Mouse (Mus musculus) neural tube, embryonic 13.5 days (tissue): ENCODE results near the gene Xbp1. TPM values are rescaled to one million over a fixed set of nuclear protein-coding genes. Genes with fewer than 3 reads are reported as not detected.

Experiments used
- ATAC-seq: fragments of 200-750 bp; cut with Nextera tagmentation; 2 replicates; pipeline ENCODE4 v1.8.0; 2017; ENCODE audit warnings: low read depth, mild to moderate bottlenecking, moderate TSS enrichment, moderate library complexity
- H3K27ac ChIP-seq: fragments of 300-500 bp; sonication (generic); replicated peaks from 2 replicates; pipeline ENCODE4 v1.5.1; 2015; ENCODE audit warnings: moderate library complexity, mild to moderate bottlenecking, inconsistent platforms
- H3K27me3 ChIP-seq: fragments of 300-500 bp; sonication (generic); 2 replicates; pipeline ENCODE4 v1.6.1; 2015; ENCODE audit warnings: mild to moderate bottlenecking, inconsistent platforms
- H3K36me3 ChIP-seq: fragments of 300-500 bp; sonication (generic); 2 replicates; pipeline ENCODE4 v1.6.1; 2015; ENCODE audit warnings: mild to moderate bottlenecking, inconsistent platforms
- H3K4me1 ChIP-seq: fragments of 300-500 bp; sonication (generic); replicated peaks from 2 replicates; pipeline ENCODE4 v1.6.1; 2015; ENCODE audit warnings: inconsistent platforms
- H3K4me2 ChIP-seq: fragments of 300-500 bp; sonication (generic); 2 replicates; pipeline ENCODE4 v1.6.1; 2015; ENCODE audit warnings: inconsistent platforms, mild to moderate bottlenecking, moderate library complexity
- H3K4me3 ChIP-seq: fragments of 300-500 bp; sonication (generic); 2 replicates; pipeline ENCODE4 v1.5.1; 2015; ENCODE audit warnings: mild to moderate bottlenecking, inconsistent platforms
- H3K9ac ChIP-seq: fragments of 300-500 bp; sonication (generic); 2 replicates; pipeline ENCODE4 v1.6.1; 2015; ENCODE audit warnings: moderate library complexity, mild to moderate bottlenecking, inconsistent platforms
- H3K9me3 ChIP-seq: fragments of 300-500 bp; sonication (generic); 2 replicates; pipeline ENCODE4 v1.6.1; 2016; ENCODE audit warnings: inconsistent platforms
- WGBS: fragments of 180-500 bp; shearing (Covaris S2); methylation state at CpG from one replicate; pipeline ENCODE4 v1.1.7; 2015; 5-methylcytosine and 5-hydroxymethylcytosine counted together
- polyA plus RNA-seq: library from polyadenylated mRNA; unstranded; fragments of >200 nt; fragmentation: Nextera tagmentation; extraction: Ambion mirVana; gene quantifications from 2 replicates; pipeline ENCODE4 v1.2.1, GENCODE M21; 2015

The Xbp1 gene
- polyA plus RNA-seq, 1 experiment from 2014 or later, result 136 TPM

DNA sequence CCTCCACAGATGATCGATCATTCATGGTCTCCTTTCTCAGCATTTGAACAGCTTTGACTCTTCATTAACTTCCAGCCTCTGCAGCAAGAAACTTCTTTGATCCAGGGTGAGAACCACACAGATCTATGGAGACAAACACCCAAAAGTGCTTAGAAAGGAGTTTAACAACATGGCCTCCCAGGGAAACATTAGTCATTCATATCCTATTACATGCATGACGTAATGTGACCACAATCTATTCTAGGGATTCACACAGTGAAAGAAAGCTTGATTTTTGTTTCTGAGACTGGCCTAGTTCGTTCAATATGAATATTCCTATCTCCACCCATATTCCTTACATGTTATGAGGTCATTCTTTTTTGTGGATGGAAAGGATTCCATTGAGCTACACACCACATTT is 45.1 kb downstream of the Xbp1 start:
- no peak overlapping the region for H3K27ac ChIP-seq
- H3K36me3 ChIP-seq, result no peaks in the 10 kb centered on the region
- WGBS, result 93% methylated on average over 3 of the region's 3 CpGs
- H3K4me1 ChIP-seq, result peaks cover 4% of the 10 kb centered on the region; the same call in 1 of the 2 replicates
- no peak overlapping the region for H3K4me2 ChIP-seq
- H3K27me3 ChIP-seq, result no peaks in the 10 kb centered on the region
- no peaks in the 10 kb centered on the region for H3K9me3 ChIP-seq
- H3K9ac ChIP-seq, result no peak overlapping the region
- ATAC-seq, result no peak
- H3K4me3 ChIP-seq, result no peak overlapping the region

DNA sequence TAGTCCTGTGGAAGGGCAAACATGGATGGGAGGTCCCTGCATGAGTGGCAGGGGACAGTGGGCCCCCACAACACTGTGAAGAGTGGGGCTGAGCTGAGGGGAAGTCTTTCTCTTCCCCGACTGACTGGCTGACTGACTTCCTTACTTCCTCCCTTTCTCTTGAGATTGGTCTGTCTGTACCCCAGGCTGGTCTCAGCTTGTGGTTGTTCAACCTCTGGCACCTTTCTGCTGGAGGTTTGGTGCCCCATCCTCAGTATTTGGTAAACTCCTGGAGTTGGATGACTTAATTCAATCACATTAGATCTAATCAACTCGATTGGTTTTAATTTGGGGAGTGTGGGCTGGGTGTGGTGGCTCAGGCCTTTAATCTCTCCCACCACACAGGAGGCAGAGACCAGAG is 46.0 kb downstream of the Xbp1 start:
- Histone ChIP-seq H3K9me3 (no peaks in the 10 kb centered on the region), H3K4me3 (no peak overlapping the region), H3K27me3 (no peaks in the 10 kb centered on the region), H3K9ac (no peak overlapping the region), H3K27ac (no peak overlapping the region), H3K4me2 (no peak overlapping the region), H3K4me1 (peaks cover 4% of the 10 kb centered on the region; the same call in 1 of the 2 replicates), H3K36me3 (no peaks in the 10 kb centered on the region)
- no peak for ATAC-seq
- 60% methylated on average over 2 of the region's 2 CpGs for WGBS

DNA sequence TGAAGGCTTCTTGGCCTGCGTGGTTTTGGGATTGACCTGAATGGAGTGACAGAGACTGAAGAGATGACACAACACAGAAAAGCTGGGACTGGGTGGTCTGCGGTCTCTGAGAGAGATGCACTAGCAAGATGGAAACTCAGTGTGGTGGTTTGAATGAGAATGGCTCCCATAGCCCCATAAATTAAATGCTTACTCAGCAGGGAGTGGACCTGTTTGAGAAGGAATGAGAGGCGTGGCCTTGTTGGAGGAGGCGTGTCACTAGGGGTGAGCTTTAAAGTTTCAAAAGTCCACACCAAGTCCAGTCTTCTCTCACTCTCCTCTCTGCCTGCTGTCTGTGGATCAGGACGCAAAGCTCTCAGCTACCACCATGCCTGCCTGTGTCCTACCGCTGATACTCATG is 47.2 kb downstream of the Xbp1 start:
- Histone ChIP-seq H3K4me2 (no peak overlapping the region), H3K9me3 (no peaks in the 10 kb centered on the region)
- no peak for ATAC-seq

DNA sequence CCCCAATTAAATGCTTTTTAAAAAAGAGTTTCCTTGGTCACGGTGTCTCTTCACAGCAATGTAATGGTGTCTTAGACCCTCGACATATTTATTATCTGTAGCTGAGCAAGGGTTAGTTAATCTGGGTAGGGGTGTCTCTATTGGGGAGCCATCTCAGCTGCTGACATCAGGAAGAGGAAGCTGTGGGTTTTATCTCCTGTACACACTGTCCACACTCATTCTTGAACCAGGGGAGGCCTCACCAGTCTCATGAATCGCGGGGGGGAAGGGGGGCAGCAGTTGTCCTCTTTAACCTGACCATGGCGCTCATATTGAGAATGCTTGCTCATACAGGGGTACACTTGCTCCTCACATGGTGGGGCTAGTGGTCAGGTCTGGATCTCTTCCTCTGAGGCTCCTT is 47.6 kb downstream of the Xbp1 start:
- H3K4me2 ChIP-seq, result no peak overlapping the region
- no peaks in the 10 kb centered on the region for H3K27me3 ChIP-seq
- no peaks in the 10 kb centered on the region for H3K9me3 ChIP-seq
- ATAC-seq, result no peak
- no peaks in the 10 kb centered on the region for H3K36me3 ChIP-seq
- no peak overlapping the region for H3K27ac ChIP-seq
- no peak overlapping the region for H3K9ac ChIP-seq
- WGBS, result 89% methylated on average over 5 of the region's 5 CpGs
- 0 out of 2 replicates have a peak, but pooled peaks cover under 1% of the 10 kb centered on the region for H3K4me1 ChIP-seq
- H3K4me3 ChIP-seq, result no peak overlapping the region

More for the DNA sequence above, 47.2 kb downstream of the Xbp1 start:
- Histone ChIP-seq H3K27me3 (no peaks in the 10 kb centered on the region), H3K4me3 (no peak overlapping the region), H3K9ac (no peak overlapping the region), H3K36me3 (no peaks in the 10 kb centered on the region), H3K4me1 (peaks cover 4% of the 10 kb centered on the region; the same call in 1 of the 2 replicates), H3K27ac (no peak overlapping the region)
- 94% methylated on average over 6 of the region's 6 CpGs for WGBS

DNA sequence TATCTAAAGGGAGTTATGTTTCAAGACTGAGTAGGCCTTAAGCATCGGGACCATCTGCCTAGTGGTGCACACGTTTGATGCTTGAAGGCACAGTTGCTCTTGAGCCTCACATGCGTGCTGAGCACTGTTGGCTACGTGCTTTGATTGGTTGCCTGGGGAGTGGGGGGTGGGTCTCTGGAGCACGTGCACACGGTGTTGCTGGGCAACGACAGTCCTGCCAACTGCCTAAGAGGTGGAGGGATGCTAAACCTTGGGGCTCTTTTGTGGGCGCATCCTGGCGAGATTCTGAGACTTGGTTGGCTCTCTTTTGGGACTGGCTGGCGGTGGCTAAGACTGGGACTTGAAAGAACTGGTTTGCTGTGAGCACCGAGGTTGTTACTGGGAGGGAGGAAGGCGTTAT is 49.0 kb downstream of the Xbp1 start, which contains the start of gene Ankrd36:
Ankrd36 (plus strand) TSS at position 211 of the 400 bp plus-strand sequence.
- Histone ChIP-seq H3K9ac (no peak within 1 kb of the TSS), H3K4me3 (no peak within 1 kb of the TSS), H3K27me3 (no peaks in the 10 kb centered on the region), H3K4me1 (no peaks in the 10 kb centered on the region), H3K4me2 (no peak within 1 kb of the TSS), H3K27ac (no peak within 1 kb of the TSS), H3K9me3 (no peaks in the 10 kb centered on the region), H3K36me3 (no peaks in the 10 kb centered on the region)
- ATAC-seq, result no peak
- WGBS, result 78% methylated on average over 12 of the region's 12 CpGs

DNA sequence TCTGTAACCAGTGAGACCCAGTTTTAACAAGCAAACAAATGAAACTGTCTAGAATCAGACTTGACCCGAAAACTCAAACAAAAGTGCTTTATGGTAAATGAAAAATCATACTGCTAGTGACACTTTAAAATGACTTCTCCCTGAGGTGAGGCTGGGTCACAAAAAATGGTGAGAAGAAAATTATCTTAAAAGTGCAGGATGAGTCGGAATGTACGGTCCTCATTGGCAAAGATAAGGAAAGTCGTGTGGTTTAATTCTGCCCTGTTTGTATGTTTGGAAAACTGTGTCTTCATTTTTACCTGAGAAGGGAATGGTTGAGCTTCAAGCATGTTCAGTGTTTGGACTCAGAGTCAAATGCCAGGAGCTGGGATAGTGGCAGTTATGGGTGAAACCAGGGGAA is 51.4 kb downstream of the Xbp1 start:
- ATAC-seq, result no peak
- 94% methylated on average over 4 of the region's 4 CpGs for WGBS
- H3K36me3 ChIP-seq, result no peaks in the 10 kb centered on the region
- no peak overlapping the region for H3K4me3 ChIP-seq
- no peaks in the 10 kb centered on the region for H3K4me1 ChIP-seq
- H3K9ac ChIP-seq, result no peak overlapping the region
- H3K27ac ChIP-seq, result no peak overlapping the region
- H3K27me3 ChIP-seq, result no peaks in the 10 kb centered on the region
- H3K9me3 ChIP-seq, result no peaks in the 10 kb centered on the region
- no peak overlapping the region for H3K4me2 ChIP-seq

DNA sequence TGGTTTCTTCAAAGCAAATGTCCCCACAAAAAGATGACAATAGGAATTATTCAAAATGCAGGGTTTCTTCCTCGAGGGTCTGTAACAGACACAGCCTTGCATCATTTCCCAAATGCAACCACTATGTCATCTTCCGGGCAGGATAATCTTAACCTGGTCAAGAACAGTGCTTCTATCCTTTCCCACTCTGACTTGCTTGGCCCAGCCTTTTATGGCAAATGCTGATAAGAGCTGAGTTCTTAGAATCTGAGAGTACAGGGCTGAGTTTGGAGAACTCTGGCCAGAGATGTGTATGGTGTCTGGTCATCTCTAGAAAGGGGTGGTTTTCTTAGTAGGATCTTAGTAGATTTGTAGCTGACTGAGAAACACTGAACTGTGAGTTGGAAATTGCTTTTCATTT is 53.4 kb downstream of the Xbp1 start:
- no peak for ATAC-seq
- WGBS, result 82% methylated on average over 2 of the region's 2 CpGs
- H3K9me3 ChIP-seq, result no peaks in the 10 kb centered on the region
- H3K27me3 ChIP-seq, result no peaks in the 10 kb centered on the region
- no peak overlapping the region for H3K9ac ChIP-seq
- no peak overlapping the region for H3K4me3 ChIP-seq
- H3K27ac ChIP-seq, result no peak overlapping the region
- H3K4me1 ChIP-seq, result no peaks in the 10 kb centered on the region
- H3K36me3 ChIP-seq, result no peaks in the 10 kb centered on the region
- no peak overlapping the region for H3K4me2 ChIP-seq

DNA sequence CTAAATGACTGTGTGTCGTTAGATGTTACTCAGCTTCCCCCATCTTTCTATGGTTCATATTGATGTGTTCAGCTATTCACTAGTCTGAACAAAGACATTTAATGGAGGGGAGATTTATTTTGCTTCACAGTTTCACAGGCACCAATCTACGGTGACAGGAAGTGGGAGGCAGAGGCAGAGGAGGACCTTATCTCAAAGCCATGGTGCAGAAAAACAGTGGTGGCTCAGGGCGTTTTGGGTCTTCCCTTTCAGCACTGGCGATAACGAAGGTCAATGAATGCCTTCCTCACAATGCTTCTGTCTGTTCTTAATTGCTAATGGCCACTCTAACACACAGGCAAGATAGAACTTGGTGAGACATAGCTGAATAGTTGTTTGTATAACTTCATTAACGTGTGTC is 54.6 kb downstream of the Xbp1 start:
- no peak overlapping the region for H3K27ac ChIP-seq
- H3K4me3 ChIP-seq, result no peak overlapping the region
- no peaks in the 10 kb centered on the region for H3K27me3 ChIP-seq
- H3K9ac ChIP-seq, result no peak overlapping the region
- no peak for ATAC-seq
- H3K36me3 ChIP-seq, result no peaks in the 10 kb centered on the region
- H3K9me3 ChIP-seq, result no peaks in the 10 kb centered on the region
- no peaks in the 10 kb centered on the region for H3K4me1 ChIP-seq
- no peak overlapping the region for H3K4me2 ChIP-seq
- WGBS, result 80% methylated on average over 6 of the region's 6 CpGs

Other genes starting within 250 kb of the Xbp1 start
- 7.5 and 8.1 TPM in 2 replicates for gene Znrf3, start 75.8 kb upstream of the Xbp1 start, polyA plus RNA-seq
- gene Ccdc117, start 21.5 kb downstream of the Xbp1 start, polyA plus RNA-seq, result 12.2 and 14.3 TPM in 2 replicates
- not detected in 2 replicates for gene Ankrd36, start 49.0 kb downstream of the Xbp1 start, polyA plus RNA-seq
- 180 and 183 TPM in 2 replicates for gene Mrps24, start 195.0 kb downstream of the Xbp1 start, polyA plus RNA-seq
- 26.8 and 29.1 TPM in 2 replicates for gene Urgcp, start 241.7 kb downstream of the Xbp1 start, polyA plus RNA-seq